Mouse (Mus musculus) megakaryocyte progenitor cell, adult 5-6 weeks (primary cell): ENCODE measurements around the gene Phactr4. TPM values are rescaled to one million over a fixed set of nuclear protein-coding genes. Genes with fewer than 3 reads are reported as not detected.

Experiments
- ATAC-seq: replicated peaks from 2 replicates; pipeline ENCODE4 v1.8.0; 2016; ENCODE audit warnings: mild to moderate bottlenecking, moderate TSS enrichment, inconsistent platforms; ENCODE audit not compliant: poor library complexity
- total RNA-seq, 2 experiments: library from RNA; stranded (forward) in 1 of 2; stranded (reverse) in 1 of 2; fragments of 157-497, 149-512 nt in 1 of 2; fragments of 200-1000 nt in 1 of 2; gene quantifications; 2 replicates each; pipeline versions ENCODE4 v1.2.3 to v1.2.4; 2015 to 2017

Phactr4 gene
- total RNA-seq, 2 experiments from 2014 or later, result 8.9 to 28.4 TPM

- ATAC-seq, result peak; percentile 21
Observed at GRCm38 (mm10) chr4:132344403-132345134, 77.7 kb downstream of the Phactr4 start.

GRCm38 (mm10) chr4:132341451-132341850 lies 80.8 kb downstream of the Phactr4 start:
- ATAC-seq, result no peak

GRCm38 (mm10) chr4:132338943-132339342 lies 83.3 kb downstream of the Phactr4 start:
- no peak for ATAC-seq

- ATAC-seq, result no peak
Observed at GRCm38 (mm10) chr4:132332880-132333279, 89.4 kb downstream of the Phactr4 start.

- ATAC-seq, result no peak
Observed at GRCm38 (mm10) chr4:132331960-132332359, 90.3 kb downstream of the Phactr4 start.

GRCm38 (mm10) chr4:132329835-132330354 lies 92.4 kb downstream of the Phactr4 start:
- 0 out of 2 replicates have a peak, but pooled peaks have one; percentile 2 for ATAC-seq

- peak; percentile 98 for ATAC-seq
Observed at GRCm38 (mm10) chr4:132329115-132329834, 93.0 kb downstream of the Phactr4 start, which contains the start of gene Trnau1ap. Gene Trnau1ap (minus strand): TSS chr4:132329538.

- ATAC-seq, result no peak
Observed at GRCm38 (mm10) chr4:132328391-132328982, 93.8 kb downstream of the Phactr4 start.

GRCm38 (mm10) chr4:132326481-132326880 lies 95.8 kb downstream of the Phactr4 start:
- ATAC-seq, result no peak

- no peak for ATAC-seq
Observed at GRCm38 (mm10) chr4:132315711-132316110, 106.6 kb downstream of the Phactr4 start.

- no peak for ATAC-seq
Observed at GRCm38 (mm10) chr4:132312627-132313026, 109.7 kb downstream of the Phactr4 start.

- no peak for ATAC-seq
Observed at GRCm38 (mm10) chr4:132311801-132312200, 110.5 kb downstream of the Phactr4 start.

- no peak; the same call in 1 of the 2 replicates for ATAC-seq
Observed at GRCm38 (mm10) chr4:132311209-132311608, 111.1 kb downstream of the Phactr4 start.

GRCm38 (mm10) chr4:132309849-132310472 lies 112.3 kb downstream of the Phactr4 start:
- ATAC-seq, result peak; percentile 32

GRCm38 (mm10) chr4:132309140-132309848 lies 113.0 kb downstream of the Phactr4 start:
- peak; percentile 19; the same call in 1 of the 2 replicates for ATAC-seq

- peak; percentile 76 for ATAC-seq
Observed at GRCm38 (mm10) chr4:132308437-132309139, 113.7 kb downstream of the Phactr4 start.

GRCm38 (mm10) chr4:132306004-132306403 lies 116.3 kb downstream of the Phactr4 start:
- ATAC-seq, result peak; percentile 10; the same call in 1 of the 2 replicates
